Mouse (Mus musculus): ENCODE results near the gene Ndc1. TPM values are rescaled to one million over a fixed set of nuclear protein-coding genes. Genes with fewer than 3 reads are reported as not detected.

Gene Ndc1
- polyA plus RNA-seq, 1 experiment from 2014 or later, result 48.9 TPM

GRCm38 (mm10) chr4:107426631-107427030, 59.0 kb downstream of the Ndc1 start:
- Histone ChIP-seq H3K9me3 (ENCODE audit: control insufficient read depth, low read length) (no peaks in the 10 kb centered on the region), H3K4me1 (ENCODE audit: control insufficient read depth, insufficient read depth, low read length) (no peaks in the 10 kb centered on the region)
- WGBS, result 76% methylated on average over 9 of the region's 9 CpGs

DNA sequence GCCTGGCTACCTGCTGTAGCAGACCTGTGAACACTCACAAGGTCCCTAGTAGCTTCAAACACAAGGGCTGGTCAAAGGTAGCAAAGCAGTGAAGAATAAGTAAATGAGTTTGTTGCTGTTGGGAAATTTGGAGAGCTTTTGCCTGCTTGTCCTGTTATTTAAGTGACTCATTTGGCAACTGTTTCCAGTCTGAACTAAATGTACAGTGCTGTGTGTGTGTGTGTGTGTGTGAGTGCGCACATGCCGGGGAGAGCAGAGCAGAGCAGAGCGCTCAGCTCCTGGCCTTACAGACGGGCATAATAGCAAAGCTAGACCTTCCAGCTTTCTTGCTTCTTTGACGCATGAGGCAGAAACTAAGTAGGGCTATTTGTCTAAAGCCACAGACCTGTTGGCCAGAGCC, 65.1 kb downstream of the Ndc1 start:
- 80% methylated on average over 5 of the region's 5 CpGs for WGBS
- H3K36me3 ChIP-seq (ENCODE audit: control insufficient read depth, insufficient read depth, low read length), result no peaks in the 10 kb centered on the region
- H3K27me3 ChIP-seq (ENCODE audit: control insufficient read depth, insufficient read depth, low read length), result peaks cover 50% of the 10 kb centered on the region
- no peak overlapping the region for H3K4me2 ChIP-seq (replicated peaks; ENCODE audit: low read depth, low read length)
- no peak overlapping the region for H3K9ac ChIP-seq (ENCODE audit: low read depth, low read length)
- peaks cover 12% of the 10 kb centered on the region for H3K4me1 ChIP-seq (ENCODE audit: control insufficient read depth, insufficient read depth, low read length)
- no peak overlapping the region for H3K4me3 ChIP-seq (ENCODE audit: low read length)
- H3K27ac ChIP-seq (ENCODE audit: low read depth, low read length), result no peak overlapping the region
- no peak for ATAC-seq (ENCODE audit: low FRiP score, low TSS enrichment)
- no peaks in the 10 kb centered on the region for H3K9me3 ChIP-seq (ENCODE audit: control insufficient read depth, low read length)

More at GRCm38 (mm10) chr4:107426631-107427030, 59.0 kb downstream of the Ndc1 start:
- Histone ChIP-seq H3K4me3 (ENCODE audit: low read length) (no peak overlapping the region), H3K9ac (ENCODE audit: low read depth, low read length) (no peak overlapping the region), H3K27me3 (ENCODE audit: control insufficient read depth, insufficient read depth, low read length) (no peaks in the 10 kb centered on the region), H3K36me3 (ENCODE audit: control insufficient read depth, insufficient read depth, low read length) (no peaks in the 10 kb centered on the region), H3K4me2 (replicated peaks; ENCODE audit: low read depth, low read length) (no peak overlapping the region), H3K27ac (ENCODE audit: low read depth, low read length) (no peak overlapping the region)
- no peak for ATAC-seq (ENCODE audit: low FRiP score, low TSS enrichment)

- WGBS, result 4% methylated on average over 15 of the region's 15 CpGs
- peak overlapping the region; percentile 58 for H3K9ac ChIP-seq (ENCODE audit: low read depth, low read length)
- H3K9me3 ChIP-seq (ENCODE audit: control insufficient read depth, low read length), result no peaks in the 10 kb centered on the region
- H3K4me3 ChIP-seq (ENCODE audit: low read length), result peak overlapping the region; percentile 60
- no peaks in the 10 kb centered on the region for H3K36me3 ChIP-seq (ENCODE audit: control insufficient read depth, insufficient read depth, low read length)
- H3K27me3 ChIP-seq (ENCODE audit: control insufficient read depth, insufficient read depth, low read length), result peaks cover 62% of the 10 kb centered on the region
- H3K4me2 ChIP-seq (replicated peaks; ENCODE audit: low read depth, low read length), result peak overlapping the region; percentile 99
- H3K4me1 ChIP-seq (ENCODE audit: control insufficient read depth, insufficient read depth, low read length), result peaks cover 12% of the 10 kb centered on the region
- H3K27ac ChIP-seq (ENCODE audit: low read depth, low read length), result no peak overlapping the region
- ATAC-seq (ENCODE audit: low FRiP score, low TSS enrichment), result no peak
These were observed 66.4 kb downstream of the Ndc1 start for GRCm38 (mm10) chr4:107433998-107434355.

DNA sequence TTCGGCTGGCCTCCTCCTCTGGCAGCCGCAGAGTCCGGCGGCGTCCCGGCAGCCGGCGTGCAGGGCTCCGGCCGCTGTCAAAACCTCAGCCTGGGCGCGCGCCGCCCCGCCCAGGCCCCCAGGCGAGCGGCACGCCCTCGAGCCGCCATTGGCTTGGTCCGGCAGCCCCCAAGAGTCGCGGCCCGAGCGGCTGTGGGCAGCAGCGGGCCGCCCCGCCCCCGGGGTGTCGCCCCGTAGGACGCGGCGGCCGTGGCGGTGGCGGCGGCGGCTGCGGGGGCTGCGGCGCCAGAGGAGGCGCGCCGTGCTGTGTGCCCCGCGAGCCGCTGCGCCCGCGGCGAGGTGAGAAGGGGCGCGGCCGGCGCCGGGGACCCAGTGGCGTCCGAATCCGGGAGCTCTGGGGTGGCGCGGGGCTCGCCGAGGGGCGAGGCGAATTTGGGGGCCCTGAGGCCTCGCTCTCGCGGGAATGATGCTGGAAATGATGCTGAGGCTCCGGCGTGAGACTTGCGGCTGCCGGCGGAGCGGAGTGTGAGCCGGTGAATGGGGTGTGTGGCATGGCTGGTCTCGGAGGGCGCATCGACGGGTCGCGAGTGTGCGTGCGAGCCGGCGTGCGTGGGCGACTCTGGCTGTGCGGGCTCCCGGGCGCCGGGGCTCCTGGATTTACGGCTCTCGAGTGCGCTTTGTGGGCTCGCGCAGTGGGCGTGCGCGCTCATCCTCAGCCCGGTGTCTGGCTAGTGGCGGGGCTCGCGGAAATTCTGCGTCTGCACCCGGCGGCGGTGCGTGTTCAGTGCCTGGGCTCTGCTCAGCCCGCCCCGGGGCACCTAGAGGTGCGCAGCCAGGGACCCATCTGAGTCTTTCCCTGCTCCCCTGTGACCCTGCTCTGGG, 67.0 kb downstream of the Ndc1 start, which contains the start of gene Glis1:
TSS of gene Glis1 (plus strand) at position 236 of the 882 bp plus-strand sequence.
- Histone ChIP-seq H3K27me3 (ENCODE audit: control insufficient read depth, insufficient read depth, low read length) (peaks cover 65% of the 10 kb centered on the region), H3K9me3 (ENCODE audit: control insufficient read depth, low read length) (no peaks in the 10 kb centered on the region), H3K4me3 (ENCODE audit: low read length) (peak within 1 kb of the TSS; percentile 60), H3K4me1 (ENCODE audit: control insufficient read depth, insufficient read depth, low read length) (peaks cover 12% of the 10 kb centered on the region), H3K36me3 (ENCODE audit: control insufficient read depth, insufficient read depth, low read length) (no peaks in the 10 kb centered on the region), H3K9ac (ENCODE audit: low read depth, low read length) (peak within 1 kb of the TSS; percentile 58), H3K27ac (ENCODE audit: low read depth, low read length) (no peak within 1 kb of the TSS), H3K4me2 (replicated peaks; ENCODE audit: low read depth, low read length) (peak within 1 kb of the TSS; percentile 99)
- ATAC-seq (ENCODE audit: low FRiP score, low TSS enrichment), result peak; percentile 94
- under 1% methylated on average over 87 of the region's 112 CpGs for WGBS

GRCm38 (mm10) chr4:107435238-107435946, 67.8 kb downstream of the Ndc1 start:
- no peak for ATAC-seq (ENCODE audit: low FRiP score, low TSS enrichment)
- Histone ChIP-seq H3K9ac (ENCODE audit: low read depth, low read length) (peak overlapping the region; percentile 58; the same call in 1 of the 2 replicates), H3K36me3 (ENCODE audit: control insufficient read depth, insufficient read depth, low read length) (no peaks in the 10 kb centered on the region), H3K27me3 (ENCODE audit: control insufficient read depth, insufficient read depth, low read length) (peaks cover 65% of the 10 kb centered on the region), H3K27ac (ENCODE audit: low read depth, low read length) (no peak overlapping the region), H3K4me3 (ENCODE audit: low read length) (peak overlapping the region; percentile 60), H3K9me3 (ENCODE audit: control insufficient read depth, low read length) (no peaks in the 10 kb centered on the region), H3K4me2 (replicated peaks; ENCODE audit: low read depth, low read length) (peak overlapping the region; percentile 99), H3K4me1 (ENCODE audit: control insufficient read depth, insufficient read depth, low read length) (peaks cover 12% of the 10 kb centered on the region)
- under 1% methylated on average over 47 of the region's 47 CpGs for WGBS

DNA sequence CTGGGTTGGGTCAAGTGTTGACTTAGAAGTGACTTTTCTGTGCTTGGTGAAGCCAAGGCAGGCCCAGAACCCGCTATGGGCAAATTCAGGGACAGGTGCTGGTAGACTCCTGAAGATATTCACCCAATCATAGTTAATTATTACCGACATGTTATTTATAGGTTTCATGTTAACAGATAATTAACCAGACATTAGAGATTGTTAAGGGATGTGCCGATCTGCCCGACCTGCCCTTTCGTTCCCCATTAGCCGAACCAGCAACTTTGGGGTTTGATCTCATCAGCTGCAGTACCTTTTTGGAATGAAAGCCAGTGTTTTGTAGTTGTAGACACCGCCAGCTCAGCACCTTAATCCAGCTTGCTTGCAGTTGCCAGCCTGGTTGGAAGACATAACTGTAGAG, 68.9 kb downstream of the Ndc1 start:
- no peak overlapping the region for H3K4me3 ChIP-seq (ENCODE audit: low read length)
- ATAC-seq (ENCODE audit: low FRiP score, low TSS enrichment), result no peak
- peaks cover 72% of the 10 kb centered on the region for H3K27me3 ChIP-seq (ENCODE audit: control insufficient read depth, insufficient read depth, low read length)
- no peaks in the 10 kb centered on the region for H3K9me3 ChIP-seq (ENCODE audit: control insufficient read depth, low read length)
- H3K9ac ChIP-seq (ENCODE audit: low read depth, low read length), result no peak overlapping the region
- 85% methylated on average over 7 of the region's 7 CpGs for WGBS
- no peak overlapping the region for H3K27ac ChIP-seq (ENCODE audit: low read depth, low read length)
- H3K36me3 ChIP-seq (ENCODE audit: control insufficient read depth, insufficient read depth, low read length), result no peaks in the 10 kb centered on the region
- no peak overlapping the region for H3K4me2 ChIP-seq (replicated peaks; ENCODE audit: low read depth, low read length)
- peaks cover 12% of the 10 kb centered on the region for H3K4me1 ChIP-seq (ENCODE audit: control insufficient read depth, insufficient read depth, low read length)

DNA sequence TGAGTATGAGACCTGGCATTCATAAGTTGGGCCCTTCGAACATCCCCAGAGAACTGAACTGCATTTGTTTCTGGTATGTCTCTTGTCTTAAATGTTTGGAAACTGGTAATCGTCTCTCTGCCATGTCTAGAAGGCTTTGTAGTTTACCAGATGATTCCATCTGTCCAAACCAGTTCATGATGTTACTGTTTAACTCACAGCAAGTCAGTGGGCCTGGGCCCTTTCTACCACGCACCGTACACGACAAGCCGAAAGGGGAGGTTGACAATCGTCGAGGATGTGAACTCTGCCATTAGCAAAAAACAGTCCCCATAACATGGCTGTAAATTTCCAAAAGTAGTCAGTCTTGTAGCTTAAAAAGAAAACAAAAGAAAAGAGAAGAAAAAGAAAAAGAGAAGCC, 71.2 kb downstream of the Ndc1 start:
- H3K36me3 ChIP-seq (ENCODE audit: control insufficient read depth, insufficient read depth, low read length), result no peaks in the 10 kb centered on the region
- ATAC-seq (ENCODE audit: low FRiP score, low TSS enrichment), result no peak
- H3K9ac ChIP-seq (ENCODE audit: low read depth, low read length), result no peak overlapping the region
- no peak overlapping the region for H3K4me2 ChIP-seq (replicated peaks; ENCODE audit: low read depth, low read length)
- WGBS, result 68% methylated on average over 8 of the region's 8 CpGs
- no peak overlapping the region for H3K27ac ChIP-seq (ENCODE audit: low read depth, low read length)
- peaks cover 28% of the 10 kb centered on the region for H3K4me1 ChIP-seq (ENCODE audit: control insufficient read depth, insufficient read depth, low read length)
- H3K27me3 ChIP-seq (ENCODE audit: control insufficient read depth, insufficient read depth, low read length), result peaks cover 64% of the 10 kb centered on the region
- H3K4me3 ChIP-seq (ENCODE audit: low read length), result no peak overlapping the region
- H3K9me3 ChIP-seq (ENCODE audit: control insufficient read depth, low read length), result no peaks in the 10 kb centered on the region

DNA sequence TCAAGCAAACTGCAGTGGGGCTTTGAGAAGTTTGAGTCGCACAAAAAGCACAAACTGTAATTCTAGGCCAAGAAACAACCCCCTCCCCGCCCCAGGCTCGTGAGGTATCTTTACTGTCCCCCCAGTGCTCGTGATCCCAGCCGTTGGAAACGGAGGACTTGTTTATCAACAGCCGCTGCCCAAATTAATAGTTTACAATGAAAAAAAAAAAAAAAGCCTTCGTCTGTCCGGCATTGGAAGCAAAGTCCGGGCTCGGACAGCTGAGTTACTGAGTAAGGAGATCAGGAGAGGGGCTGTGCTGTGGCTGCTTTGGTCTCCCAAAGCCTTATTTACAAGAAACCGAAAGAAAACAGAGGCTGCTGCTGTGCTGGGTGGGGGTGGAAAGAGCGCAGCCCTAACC, 72.7 kb downstream of the Ndc1 start:
- peak overlapping the region; percentile 9; the same call in 1 of the 2 replicates for H3K4me3 ChIP-seq (ENCODE audit: low read length)
- peaks cover 52% of the 10 kb centered on the region for H3K27me3 ChIP-seq (ENCODE audit: control insufficient read depth, insufficient read depth, low read length)
- 20% methylated on average over 13 of the region's 13 CpGs for WGBS
- H3K9ac ChIP-seq (ENCODE audit: low read depth, low read length), result no peak overlapping the region
- ATAC-seq (ENCODE audit: low FRiP score, low TSS enrichment), result no peak
- peaks cover 4% of the 10 kb centered on the region; the same call in 1 of the 2 replicates for H3K9me3 ChIP-seq (ENCODE audit: control insufficient read depth, low read length)
- no peak overlapping the region for H3K27ac ChIP-seq (ENCODE audit: low read depth, low read length)
- H3K4me2 ChIP-seq (replicated peaks; ENCODE audit: low read depth, low read length), result peak overlapping the region; percentile 32
- peaks cover 21% of the 10 kb centered on the region for H3K4me1 ChIP-seq (ENCODE audit: control insufficient read depth, insufficient read depth, low read length)
- H3K36me3 ChIP-seq (ENCODE audit: control insufficient read depth, insufficient read depth, low read length), result no peaks in the 10 kb centered on the region

GRCm38 (mm10) chr4:107442288-107442687, 74.7 kb downstream of the Ndc1 start:
- Histone ChIP-seq H3K4me1 (ENCODE audit: control insufficient read depth, insufficient read depth, low read length) (peaks cover 17% of the 10 kb centered on the region; the same call in 1 of the 2 replicates), H3K36me3 (ENCODE audit: control insufficient read depth, insufficient read depth, low read length) (no peaks in the 10 kb centered on the region), H3K4me2 (replicated peaks; ENCODE audit: low read depth, low read length) (peak overlapping the region; percentile 24; the same call in 1 of the 2 replicates), H3K27me3 (ENCODE audit: control insufficient read depth, insufficient read depth, low read length) (peaks cover 46% of the 10 kb centered on the region), H3K9ac (ENCODE audit: low read depth, low read length) (no peak overlapping the region), H3K27ac (ENCODE audit: low read depth, low read length) (no peak overlapping the region), H3K9me3 (ENCODE audit: control insufficient read depth, low read length) (peaks cover 4% of the 10 kb centered on the region; the same call in 1 of the 2 replicates), H3K4me3 (ENCODE audit: low read length) (no peak overlapping the region)
- no peak for ATAC-seq (ENCODE audit: low FRiP score, low TSS enrichment)
- WGBS, result 36% methylated on average over 11 of the region's 11 CpGs

Data from kidney, embryonic 14.5 days (tissue).